Mouse (Mus musculus): ENCODE results near the gene Syn3. TPM values are rescaled to one million over a fixed set of nuclear protein-coding genes. Genes with fewer than 3 reads are reported as not detected.
"Not testable (repeated sequence)": the region's sequence is repeated elsewhere in the genome, so short reads cannot be mapped to it uniquely, and the experiment has no call there.

Gene Syn3
- polyA plus RNA-seq, 1 experiment from 2014 or later = 8.5 TPM

DNA sequence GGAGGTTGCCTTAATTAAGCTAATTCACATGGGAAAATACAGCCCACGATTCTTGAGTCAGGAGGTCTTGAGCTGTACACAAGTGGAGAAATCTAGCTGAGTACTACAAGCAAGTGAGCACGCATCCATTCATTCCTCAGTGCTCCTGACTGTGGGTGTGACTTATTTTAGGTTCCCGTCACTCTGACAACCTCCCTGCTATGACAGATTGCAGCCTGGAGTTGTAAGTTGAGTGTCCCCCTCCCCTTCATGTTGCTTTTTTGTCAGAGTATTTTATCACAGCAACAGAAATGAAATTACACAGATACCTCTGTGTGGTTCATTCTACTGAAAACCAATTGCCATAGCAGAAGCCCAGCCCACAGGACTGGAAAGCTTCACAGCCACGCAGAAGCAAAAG lies 112.5 kb downstream of the Syn3 start:
- DNase-seq (ENCODE audit: low spot score) = no peak
- no peak for ATAC-seq

DNA sequence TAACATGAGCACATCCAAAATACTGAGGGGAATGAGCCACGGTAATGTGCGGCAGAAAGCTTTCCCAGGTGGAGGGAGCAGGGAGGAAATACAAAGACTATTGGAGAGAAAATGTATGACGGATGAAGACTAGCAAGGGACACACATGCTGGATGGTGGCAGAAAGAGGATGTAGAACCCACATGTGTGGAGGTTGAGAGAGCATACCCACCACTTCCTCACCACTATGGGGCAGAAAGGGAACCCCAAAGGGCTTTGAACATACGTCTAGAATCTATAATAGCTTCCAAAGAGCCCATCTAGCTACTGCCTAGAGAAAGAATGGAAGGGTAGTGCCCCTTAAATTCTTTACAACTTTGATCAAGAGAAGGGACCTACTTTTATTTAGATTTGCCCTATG lies 113.0 kb downstream of the Syn3 start:
- no peak overlapping the region for H3K4me2 ChIP-seq (ENCODE audit: low read length)
- no peaks in the 10 kb centered on the region for H3K9me3 ChIP-seq (replicated peaks; ENCODE audit: control insufficient read depth, low read length)
- H3K27me3 ChIP-seq (replicated peaks; ENCODE audit: control insufficient read depth, insufficient read depth, low read length) = no peaks in the 10 kb centered on the region
- no peak for DNase-seq (ENCODE audit: low spot score)
- no peak overlapping the region for H3K27ac ChIP-seq (ENCODE audit: low read depth, low read length)
- 73% methylated on average over 4 of the region's 4 CpGs for WGBS
- no peak for ATAC-seq
- no peak overlapping the region for H3K9ac ChIP-seq (ENCODE audit: low read length)
- peaks cover 20% of the 10 kb centered on the region for H3K4me1 ChIP-seq (ENCODE audit: control insufficient read depth, insufficient read depth, low read length)
- no peaks in the 10 kb centered on the region for H3K36me3 ChIP-seq (ENCODE audit: control insufficient read depth, insufficient read depth, low read length)
- no peak overlapping the region for H3K4me3 ChIP-seq (ENCODE audit: low read depth, low read length)

More for the DNA sequence above, 112.5 kb downstream of the Syn3 start:
- no peaks in the 10 kb centered on the region for H3K27me3 ChIP-seq (replicated peaks; ENCODE audit: control insufficient read depth, insufficient read depth, low read length)
- H3K4me3 ChIP-seq (ENCODE audit: low read depth, low read length) = no peak overlapping the region
- no peaks in the 10 kb centered on the region for H3K9me3 ChIP-seq (replicated peaks; ENCODE audit: control insufficient read depth, low read length)
- no peaks in the 10 kb centered on the region for H3K36me3 ChIP-seq (ENCODE audit: control insufficient read depth, insufficient read depth, low read length)
- WGBS = 73% methylated on average over 4 of the region's 4 CpGs
- H3K9ac ChIP-seq (ENCODE audit: low read length) = no peak overlapping the region
- no peak overlapping the region for H3K27ac ChIP-seq (ENCODE audit: low read depth, low read length)
- no peak overlapping the region for H3K4me2 ChIP-seq (ENCODE audit: low read length)
- H3K4me1 ChIP-seq (ENCODE audit: control insufficient read depth, insufficient read depth, low read length) = peaks cover 20% of the 10 kb centered on the region

GRCm38 (mm10) chr10:86384655-86385054 lies 114.0 kb downstream of the Syn3 start:
- Histone ChIP-seq H3K9me3 (replicated peaks; ENCODE audit: control insufficient read depth, low read length) (no peaks in the 10 kb centered on the region), H3K9ac (ENCODE audit: low read length) (no peak overlapping the region), H3K27me3 (replicated peaks; ENCODE audit: control insufficient read depth, insufficient read depth, low read length) (no peaks in the 10 kb centered on the region), H3K27ac (ENCODE audit: low read depth, low read length) (no peak overlapping the region), H3K4me3 (ENCODE audit: low read depth, low read length) (no peak overlapping the region), H3K4me1 (ENCODE audit: control insufficient read depth, insufficient read depth, low read length) (peaks cover 11% of the 10 kb centered on the region), H3K4me2 (ENCODE audit: low read length) (no peak overlapping the region), H3K36me3 (ENCODE audit: control insufficient read depth, insufficient read depth, low read length) (no peaks in the 10 kb centered on the region)
- WGBS = 91% methylated on average over 2 of the region's 2 CpGs
- DNase-seq (ENCODE audit: low spot score) (no peak), ATAC-seq (no peak)

- no peak overlapping the region for H3K4me2 ChIP-seq (ENCODE audit: low read length)
- 55% methylated on average over 2 of the region's 2 CpGs for WGBS
Measured at GRCm38 (mm10) chr10:86381922-86382260, 116.8 kb downstream of the Syn3 start.

GRCm38 (mm10) chr10:86381150-86381921 lies 117.4 kb downstream of the Syn3 start:
- H3K27me3 ChIP-seq (replicated peaks; ENCODE audit: control insufficient read depth, insufficient read depth, low read length) = no peaks in the 10 kb centered on the region
- no peak overlapping the region for H3K4me2 ChIP-seq (ENCODE audit: low read length)
- no peaks in the 10 kb centered on the region for H3K36me3 ChIP-seq (ENCODE audit: control insufficient read depth, insufficient read depth, low read length)
- ATAC-seq (no peak), DNase-seq (ENCODE audit: low spot score) (no peak)
- 80% methylated on average over 9 of the region's 9 CpGs for WGBS
- no peaks in the 10 kb centered on the region for H3K9me3 ChIP-seq (replicated peaks; ENCODE audit: control insufficient read depth, low read length)
- H3K9ac ChIP-seq (ENCODE audit: low read length) = no peak overlapping the region
- no peaks in the 10 kb centered on the region for H3K4me1 ChIP-seq (ENCODE audit: control insufficient read depth, insufficient read depth, low read length)
- no peak overlapping the region for H3K4me3 ChIP-seq (ENCODE audit: low read depth, low read length)
- H3K27ac ChIP-seq (ENCODE audit: low read depth, low read length) = no peak overlapping the region

More at GRCm38 (mm10) chr10:86381922-86382260, 116.8 kb downstream of the Syn3 start:
- Histone ChIP-seq H3K4me1 (ENCODE audit: control insufficient read depth, insufficient read depth, low read length) (no peaks in the 10 kb centered on the region), H3K27ac (ENCODE audit: low read depth, low read length) (no peak overlapping the region), H3K9me3 (replicated peaks; ENCODE audit: control insufficient read depth, low read length) (no peaks in the 10 kb centered on the region), H3K9ac (ENCODE audit: low read length) (no peak overlapping the region), H3K27me3 (replicated peaks; ENCODE audit: control insufficient read depth, insufficient read depth, low read length) (no peaks in the 10 kb centered on the region), H3K4me3 (ENCODE audit: low read depth, low read length) (no peak overlapping the region), H3K36me3 (ENCODE audit: control insufficient read depth, insufficient read depth, low read length) (no peaks in the 10 kb centered on the region)
- no peak for DNase-seq (ENCODE audit: low spot score)
- ATAC-seq = no peak

GRCm38 (mm10) chr10:86380626-86381025 lies 118.1 kb downstream of the Syn3 start:
- 88% methylated on average over 2 of the region's 2 CpGs for WGBS
- Histone ChIP-seq H3K4me2 (ENCODE audit: low read length) (no peak overlapping the region), H3K36me3 (ENCODE audit: control insufficient read depth, insufficient read depth, low read length) (no peaks in the 10 kb centered on the region), H3K4me1 (ENCODE audit: control insufficient read depth, insufficient read depth, low read length) (no peaks in the 10 kb centered on the region), H3K9ac (ENCODE audit: low read length) (no peak overlapping the region), H3K4me3 (ENCODE audit: low read depth, low read length) (no peak overlapping the region), H3K27ac (ENCODE audit: low read depth, low read length) (no peak overlapping the region), H3K27me3 (replicated peaks; ENCODE audit: control insufficient read depth, insufficient read depth, low read length) (no peaks in the 10 kb centered on the region), H3K9me3 (replicated peaks; ENCODE audit: control insufficient read depth, low read length) (no peaks in the 10 kb centered on the region)
- ATAC-seq (no peak), DNase-seq (ENCODE audit: low spot score) (no peak)

- not testable (repeated sequence) for H3K4me2 ChIP-seq (ENCODE audit: low read length); H3K27me3 ChIP-seq (replicated peaks; ENCODE audit: control insufficient read depth, insufficient read depth, low read length); H3K36me3 ChIP-seq (ENCODE audit: control insufficient read depth, insufficient read depth, low read length); H3K9ac ChIP-seq (ENCODE audit: low read length); DNase-seq (ENCODE audit: low spot score); H3K27ac ChIP-seq (ENCODE audit: low read depth, low read length); H3K9me3 ChIP-seq (replicated peaks; ENCODE audit: control insufficient read depth, low read length); H3K4me3 ChIP-seq (ENCODE audit: low read depth, low read length); ATAC-seq; H3K4me1 ChIP-seq (ENCODE audit: control insufficient read depth, insufficient read depth, low read length)
- WGBS = 86% methylated on average over 2 of the region's 2 CpGs
Measured at GRCm38 (mm10) chr10:86378803-86379202, 119.9 kb downstream of the Syn3 start.

DNA sequence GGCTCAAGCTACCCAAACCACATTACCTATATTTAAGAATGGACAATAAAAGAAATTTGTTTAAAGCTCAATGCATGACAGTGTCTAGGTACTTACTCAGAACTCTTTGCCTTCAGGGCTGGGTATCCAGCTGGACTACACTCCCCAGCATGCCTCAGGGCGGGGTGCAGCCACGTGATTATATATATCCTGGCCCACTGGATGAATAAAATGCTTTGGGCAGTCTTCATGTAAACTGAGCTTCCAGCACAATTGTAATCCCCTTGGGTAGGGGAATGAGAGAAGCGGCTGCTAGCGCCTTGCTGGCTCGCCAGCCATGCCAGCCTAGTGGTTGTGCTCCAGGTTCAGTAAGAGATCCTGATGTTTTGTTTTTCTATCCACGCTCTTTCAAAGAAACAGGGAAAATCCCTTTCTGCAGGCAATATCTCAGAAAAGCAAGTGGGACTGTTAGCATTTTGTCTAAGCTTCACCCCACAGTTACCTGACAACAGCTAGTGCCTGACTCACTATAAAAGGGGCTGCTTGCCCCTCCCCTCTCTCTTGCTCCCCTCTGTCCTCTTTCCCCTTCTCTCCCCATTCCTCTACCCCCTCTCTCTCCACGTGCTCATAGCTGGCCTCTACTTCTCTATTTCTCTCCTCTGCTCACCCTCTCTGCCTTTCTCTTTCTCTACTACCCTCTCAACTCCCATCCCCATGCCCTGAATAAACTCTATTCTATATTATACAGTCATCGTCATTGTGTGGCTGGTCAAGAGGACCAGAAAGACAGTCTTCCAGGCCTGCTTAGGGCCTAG lies 122.1 kb downstream of the Syn3 start:
- Histone ChIP-seq H3K27ac (ENCODE audit: low read depth, low read length) (no peak overlapping the region), H3K9me3 (replicated peaks; ENCODE audit: control insufficient read depth, low read length) (no peaks in the 10 kb centered on the region), H3K4me2 (ENCODE audit: low read length) (no peak overlapping the region), H3K27me3 (replicated peaks; ENCODE audit: control insufficient read depth, insufficient read depth, low read length) (no peaks in the 10 kb centered on the region), H3K4me3 (ENCODE audit: low read depth, low read length) (no peak overlapping the region), H3K36me3 (ENCODE audit: control insufficient read depth, insufficient read depth, low read length) (no peaks in the 10 kb centered on the region), H3K4me1 (ENCODE audit: control insufficient read depth, insufficient read depth, low read length) (no peaks in the 10 kb centered on the region), H3K9ac (ENCODE audit: low read length) (no peak overlapping the region)
- ATAC-seq (peak; percentile 70), DNase-seq (ENCODE audit: low spot score) (peak; percentile 42)
- 64% methylated on average over 8 of the region's 8 CpGs for WGBS

- 62% methylated on average over 11 of the region's 11 CpGs for WGBS
- Histone ChIP-seq H3K9ac (ENCODE audit: low read length) (no peak overlapping the region), H3K27me3 (replicated peaks; ENCODE audit: control insufficient read depth, insufficient read depth, low read length) (no peaks in the 10 kb centered on the region), H3K27ac (ENCODE audit: low read depth, low read length) (no peak overlapping the region), H3K4me2 (ENCODE audit: low read length) (no peak overlapping the region), H3K36me3 (ENCODE audit: control insufficient read depth, insufficient read depth, low read length) (no peaks in the 10 kb centered on the region), H3K9me3 (replicated peaks; ENCODE audit: control insufficient read depth, low read length) (no peaks in the 10 kb centered on the region), H3K4me3 (ENCODE audit: low read depth, low read length) (no peak overlapping the region), H3K4me1 (ENCODE audit: control insufficient read depth, insufficient read depth, low read length) (no peaks in the 10 kb centered on the region)
- no peak for DNase-seq (ENCODE audit: low spot score)
- peak; percentile 26; the same call in 1 of the 2 replicates for ATAC-seq
Measured at GRCm38 (mm10) chr10:86375903-86376302, 122.8 kb downstream of the Syn3 start.

Data from forebrain, embryonic 14.5 days (tissue).